Mouse (Mus musculus): ENCODE data around the gene Taok3.

The Taok3 gene

GRCm38 (mm10) chr5:117306826-117307225 lies 186.9 kb downstream of the Taok3 start:
- DNase-seq, result no peak

- DNase-seq, result peak; percentile 76
Measured at GRCm38 (mm10) chr5:117307699-117308098, 187.8 kb downstream of the Taok3 start.

- peak; percentile 43 for DNase-seq
Measured at GRCm38 (mm10) chr5:117313420-117313819, 193.5 kb downstream of the Taok3 start.

- DNase-seq, result no peak
Measured at GRCm38 (mm10) chr5:117313909-117314308, 194.0 kb downstream of the Taok3 start.

- no peak for DNase-seq
Measured at GRCm38 (mm10) chr5:117314587-117315428, 194.9 kb downstream of the Taok3 start.

- DNase-seq, result peak; percentile 73
Measured at GRCm38 (mm10) chr5:117318741-117319629, 199.1 kb downstream of the Taok3 start, which contains the start of gene Vsig10. Gene Vsig10, plus strand, starts transcription at chr5:117319083.

GRCm38 (mm10) chr5:117323751-117324150 lies 203.8 kb downstream of the Taok3 start:
- DNase-seq, result no peak
